Mouse (Mus musculus) MEL (cell line): ENCODE results near the gene Sat2. TPM values are rescaled to one million over a fixed set of nuclear protein-coding genes. Genes with fewer than 3 reads are reported as not detected.

Experiments used
- DNase-seq: peaks from one replicate; pipeline ENCODE4 v3.0.0; 2011; ENCODE audit warnings: low read depth, low spot score
- H3K27ac ChIP-seq: 2 replicates; pipeline ENCODE4 v1.5.1; 2012; ENCODE audit warnings: low read depth, mild to moderate bottlenecking, control low read depth, low read length, moderate library complexity; ENCODE audit not compliant: control insufficient read depth
- H3K27me3 ChIP-seq, 2 experiments: fragments of 150-350 bp in 1 of 2; sonication (generic) in 1 of 2; 2 replicates each; pipeline ENCODE4 v1.6.1; 2012; ENCODE audit warnings: low read length in 2 of 2, mild to moderate bottlenecking in 2 of 2, improper control_type of control experiment in 1 of 2, moderate library complexity in 1 of 2; ENCODE audit not compliant: insufficient read depth in 2 of 2, control insufficient read depth in 1 of 2
- H3K36me3 ChIP-seq, 2 experiments: 2 replicates each; pipeline ENCODE4 v1.6.1; 2012 to 2014; ENCODE audit warnings: low read length in 2 of 2, improper control_type of control experiment in 1 of 2, inconsistent platforms in 1 of 2, mild to moderate bottlenecking in 1 of 2; ENCODE audit not compliant: insufficient read depth in 2 of 2, control insufficient read depth in 1 of 2
- H3K4me1 ChIP-seq, 2 experiments: fragments of 150-350 bp in 1 of 2; sonication (generic) in 1 of 2; 2 replicates each; pipeline ENCODE4 v1.6.1; 2012; ENCODE audit warnings: low read length in 2 of 2, improper control_type of control experiment in 1 of 2, mild to moderate bottlenecking in 1 of 2; ENCODE audit not compliant: insufficient read depth in 2 of 2, control insufficient read depth in 1 of 2
- H3K4me3 ChIP-seq, 2 experiments: fragments of 150-350 bp in 1 of 2; sonication (generic) in 1 of 2; 2 replicates each; pipeline ENCODE4 v1.5.1; 2012; ENCODE audit warnings: low read depth in 2 of 2, low read length in 2 of 2, mild to moderate bottlenecking in 2 of 2, moderate library complexity in 2 of 2, control low read depth in 1 of 2, improper control_type of control experiment in 1 of 2; ENCODE audit not compliant: control insufficient read depth in 1 of 2, insufficient read depth in 1 of 2
- H3K79me2 ChIP-seq: 2 replicates; pipeline ENCODE4 v1.6.1; 2012; ENCODE audit warnings: mild to moderate bottlenecking, low read length, moderate library complexity; ENCODE audit not compliant: control insufficient read depth, poor library complexity, insufficient read depth
- H3K9ac ChIP-seq: 2 replicates; pipeline ENCODE4 v1.6.1; 2012; ENCODE audit warnings: low read depth, mild to moderate bottlenecking, control low read depth, low read length, moderate library complexity; ENCODE audit not compliant: control insufficient read depth, poor library complexity, severe bottlenecking
- H3K9me3 ChIP-seq: fragments of 150-350 bp; sonication (generic); replicated peaks from 2 replicates; pipeline ENCODE4 v1.6.1; 2012; ENCODE audit warnings: mild to moderate bottlenecking, low read length, improper control_type of control experiment, moderate library complexity; ENCODE audit not compliant: insufficient read depth
- BHLHE40 ChIP-seq: IDR thresholded peaks from 2 replicates; pipeline ENCODE4 v1.6.1; 2012; ENCODE audit warnings: low read depth, mild to moderate bottlenecking, inconsistent platforms, low read length, improper control_type of control experiment, borderline replicate concordance
- CHD1 ChIP-seq: IDR thresholded peaks from 2 replicates; pipeline ENCODE4 v1.6.1; 2012; ENCODE audit warnings: low read depth, mild to moderate bottlenecking, inconsistent platforms, low read length, improper control_type of control experiment
- CHD2 ChIP-seq: IDR thresholded peaks from 2 replicates; pipeline ENCODE4 v1.6.1; 2011; ENCODE audit warnings: low read length, improper control_type of control experiment
- CTCF ChIP-seq, 3 experiments: IDR thresholded peaks in 2 of 3; conservative IDR thresholded peaks in 1 of 3; 2 replicates each; pipeline ENCODE4 v1.5.1; 2011 to 2012; ENCODE audit warnings: low read length in 3 of 3, low read depth in 2 of 3, mild to moderate bottlenecking in 2 of 3, improper control_type of control experiment in 1 of 3, inconsistent platforms in 1 of 3, mixed read lengths in 1 of 3, moderate library complexity in 1 of 3; ENCODE audit not compliant: control insufficient read depth in 1 of 3, insufficient read depth in 1 of 3, poor library complexity in 1 of 3, severe bottlenecking in 1 of 3
- E2F4 ChIP-seq: IDR thresholded peaks from 2 replicates; pipeline ENCODE4 v1.6.1; 2011; ENCODE audit warnings: low read depth, low read length, improper control_type of control experiment, borderline replicate concordance
- EP300 ChIP-seq, 2 experiments: IDR thresholded peaks; 2 replicates each; pipeline ENCODE4 v1.6.1; 2011; ENCODE audit warnings: improper control_type of control experiment in 2 of 2, low read length in 2 of 2, low read depth in 1 of 2, mild to moderate bottlenecking in 1 of 2
- ETS1 ChIP-seq: IDR thresholded peaks from 2 replicates; pipeline ENCODE4 v1.6.1; 2012; ENCODE audit warnings: low read depth, mild to moderate bottlenecking, inconsistent platforms, low read length, improper control_type of control experiment, moderate library complexity
- GATA1 ChIP-seq: IDR thresholded peaks from 2 replicates; pipeline ENCODE4 v1.6.1; 2011; ENCODE audit warnings: low read depth, low read length, improper control_type of control experiment
- KAT2A ChIP-seq: conservative IDR thresholded peaks from 2 replicates; pipeline ENCODE4 v1.6.1; 2012; ENCODE audit warnings: low read depth, low read length, improper control_type of control experiment, inconsistent platforms
- MAFK ChIP-seq: IDR thresholded peaks from 2 replicates; pipeline ENCODE4 v1.6.1; 2011; ENCODE audit warnings: low read depth, mild to moderate bottlenecking, low read length, improper control_type of control experiment, borderline replicate concordance
- MAX ChIP-seq: IDR thresholded peaks from 2 replicates; pipeline ENCODE4 v1.6.1; 2011; ENCODE audit warnings: low read length, improper control_type of control experiment
- MAZ ChIP-seq: IDR thresholded peaks from 2 replicates; pipeline ENCODE4 v1.6.1; 2012; ENCODE audit warnings: low read depth, mild to moderate bottlenecking, inconsistent platforms, low read length, improper control_type of control experiment
- MEF2A ChIP-seq: IDR thresholded peaks from 2 replicates; pipeline ENCODE4 v1.6.1; 2014; ENCODE audit warnings: low read depth, mild to moderate bottlenecking, inconsistent platforms, low read length, improper control_type of control experiment; ENCODE audit not compliant: poor library complexity, insufficient replicate concordance, severe bottlenecking; ENCODE audit errors: extremely low read depth
- MXI1 ChIP-seq: IDR thresholded peaks from 2 replicates; pipeline ENCODE4 v1.6.1; 2011; ENCODE audit warnings: mild to moderate bottlenecking, low read depth, low read length, improper control_type of control experiment
- MYB ChIP-seq: IDR thresholded peaks from 2 replicates; pipeline ENCODE4 v1.6.1; 2011; ENCODE audit warnings: mild to moderate bottlenecking, low read depth, low read length, improper control_type of control experiment
- MYC ChIP-seq: IDR thresholded peaks from 2 replicates; pipeline ENCODE4 v1.6.1; 2011; ENCODE audit warnings: low read depth, mild to moderate bottlenecking, low read length, improper control_type of control experiment, moderate library complexity
- NELFE ChIP-seq: IDR thresholded peaks from 2 replicates; pipeline ENCODE4 v1.6.1; 2011; ENCODE audit warnings: low read depth, low read length, improper control_type of control experiment
- NRF1 ChIP-seq: IDR thresholded peaks from 2 replicates; pipeline ENCODE4 v1.6.1; 2014; ENCODE audit warnings: low read depth, mild to moderate bottlenecking, inconsistent platforms, low read length, improper control_type of control experiment, moderate library complexity; ENCODE audit not compliant: poor library complexity, insufficient read depth, severe bottlenecking
- POLR2A ChIP-seq, 2 experiments: IDR thresholded peaks; 2 replicates each; pipeline ENCODE4 v1.6.1; 2011 to 2012; ENCODE audit warnings: low read length in 2 of 2, mild to moderate bottlenecking in 2 of 2, control low read depth in 1 of 2, improper control_type of control experiment in 1 of 2, low read depth in 1 of 2, moderate library complexity in 1 of 2; ENCODE audit not compliant: control insufficient read depth in 1 of 2, insufficient read depth in 1 of 2, poor library complexity in 1 of 2
- POLR2AphosphoS2 ChIP-seq: IDR thresholded peaks from 2 replicates; pipeline ENCODE4 v1.6.1; 2011; ENCODE audit warnings: low read length, improper control_type of control experiment
- RAD21 ChIP-seq: IDR thresholded peaks from 2 replicates; pipeline ENCODE4 v1.6.1; 2011; ENCODE audit warnings: mild to moderate bottlenecking, low read depth, low read length, improper control_type of control experiment
- RCOR1 ChIP-seq: IDR thresholded peaks from 2 replicates; pipeline ENCODE4 v1.6.1; 2012; ENCODE audit warnings: low read depth, mild to moderate bottlenecking, inconsistent platforms, low read length, improper control_type of control experiment
- TBP ChIP-seq: IDR thresholded peaks from 2 replicates; pipeline ENCODE4 v1.8.0; 2011; ENCODE audit warnings: low read depth, low read length, improper control_type of control experiment
- USF2 ChIP-seq, 2 experiments: IDR thresholded peaks; 2 replicates each; pipeline ENCODE4 v1.6.1; 2011 to 2012; ENCODE audit warnings: improper control_type of control experiment in 2 of 2, low read length in 2 of 2, borderline replicate concordance in 1 of 2, inconsistent platforms in 1 of 2, low read depth in 1 of 2, mild to moderate bottlenecking in 1 of 2; ENCODE audit not compliant: insufficient read depth in 1 of 2
- ZC3H11A ChIP-seq: IDR thresholded peaks from 2 replicates; pipeline ENCODE4 v1.6.1; 2012; ENCODE audit warnings: low read depth, mild to moderate bottlenecking, inconsistent platforms, low read length, improper control_type of control experiment
- ZMIZ1 ChIP-seq: IDR thresholded peaks from 2 replicates; pipeline ENCODE4 v1.6.1; 2012; ENCODE audit warnings: low read depth, mild to moderate bottlenecking, inconsistent platforms, low read length, improper control_type of control experiment, moderate library complexity
- ZNF384 ChIP-seq: IDR thresholded peaks from 2 replicates; pipeline ENCODE4 v1.6.1; 2012; ENCODE audit warnings: low read depth, mild to moderate bottlenecking, inconsistent platforms, low read length, improper control_type of control experiment
- polyA plus RNA-seq, 2 experiments: library from polyadenylated mRNA; stranded (reverse) in 1 of 2; unstranded in 1 of 2; fragments of >175 nt in 1 of 2; fragments of >200 nt in 1 of 2; gene quantifications; 2 replicates each; pipeline versions ENCODE4 v1.2.1 to v1.2.4; 2012; ENCODE audit warnings: low replicate concordance in 2 of 2, low read depth in 1 of 2; ENCODE audit not compliant: insufficient read length in 2 of 2, insufficient read depth in 1 of 2, missing spikeins in 1 of 2
- total RNA-seq: library from RNA; depleted of rRNA; stranded (reverse); fragments of 300-350 nt; gene quantifications from 2 replicates; pipeline ENCODE4 v1.2.3, GENCODE M21; 2012

Sat2 gene
- total and polyA plus RNA-seq, 3 experiments = not detected

DNA sequence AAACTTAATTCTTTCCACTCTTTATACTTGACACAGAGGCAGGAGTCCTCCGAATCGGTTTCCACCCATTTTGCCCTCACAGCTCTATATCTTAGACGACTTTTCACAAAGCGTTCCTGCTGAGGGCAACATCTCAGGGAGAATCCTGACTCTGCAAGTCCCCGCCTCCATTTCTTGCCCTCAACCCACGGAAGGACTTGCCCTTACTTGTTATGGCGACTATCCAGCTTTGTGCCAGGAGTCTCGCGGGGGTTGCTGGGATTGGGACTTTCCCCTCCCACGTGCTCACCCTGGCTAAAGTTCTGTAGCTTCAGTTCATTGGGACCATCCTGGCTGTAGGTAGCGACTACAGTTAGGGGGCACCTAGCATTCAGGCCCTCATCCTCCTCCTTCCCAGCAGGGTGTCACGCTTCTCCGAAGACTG is 41.7 kb upstream of the Sat2 start, which contains the start of the genes Wrap53 and Trp53 (continued):
- peak; percentile 53; the same call in 1 of the 2 replicates for TF ChIP-seq BHLHE40

DNA sequence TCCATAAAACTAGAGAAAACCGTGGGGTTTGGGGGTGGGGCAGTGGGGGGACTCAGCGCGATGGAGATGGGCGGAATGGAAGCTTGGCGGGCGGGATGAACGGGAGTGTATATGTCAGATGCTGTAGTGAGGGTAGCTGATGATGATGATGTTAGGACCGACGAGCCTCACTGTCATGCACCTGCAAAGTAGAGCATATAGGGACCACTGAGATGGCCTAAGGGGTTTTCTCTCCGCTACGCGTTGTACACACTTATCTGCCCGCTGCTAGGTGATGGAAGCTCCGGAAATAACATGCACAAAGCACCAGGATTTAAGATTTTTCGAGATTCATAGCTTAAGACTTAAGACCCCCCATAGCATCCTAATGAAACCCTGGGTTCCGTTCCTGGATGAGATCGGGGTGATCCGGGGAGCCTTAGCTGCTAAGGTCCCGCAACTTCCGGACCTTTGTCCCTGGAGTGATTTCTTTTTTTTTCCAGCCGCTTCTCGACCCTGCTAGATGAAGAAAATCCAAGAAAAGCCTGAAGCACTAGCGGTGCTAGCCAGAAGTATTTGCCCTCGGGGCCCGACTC is 41.2 kb upstream of the Sat2 start:
- peaks cover 69% of the 10 kb centered on the region for H3K79me2 ChIP-seq
- DNase-seq = no peak
- no peaks in the 10 kb centered on the region for H3K27me3 ChIP-seq
- H3K4me1 ChIP-seq = peaks cover 7 to 43% of the 10 kb centered on the region in 2 experiments
- H3K27ac ChIP-seq = peak overlapping the region; percentile 94
- peak overlapping the region; percentile 94 for H3K9ac ChIP-seq
- no peaks in the 10 kb centered on the region for H3K9me3 ChIP-seq
- H3K36me3 ChIP-seq = peaks cover 0 to 38% of the 10 kb centered on the region in 2 experiments; a peak in 2 of 4 replicates
- peak overlapping the region; percentile 82 to 91 for H3K4me3 ChIP-seq
- 0 out of 4 replicates have a peak, but pooled peaks of 1 of the 2 experiments have one; percentile 35 for TF ChIP-seq EP300 (IDR thresholded peaks at IDR 0.05; ENCODE audit: low read depth in 1 of 2, low read length in 2 of 2)
- TF ChIP-seq MYB = no peak
- peak; percentile 98; the same call in 1 of the 2 replicates for TF ChIP-seq CHD1
- TF ChIP-seq CHD2 = no peak
- peak; percentile 1; the same call in 1 of the 2 replicates for TF ChIP-seq POLR2AphosphoS2
- TF ChIP-seq ZMIZ1 = no peak

DNA sequence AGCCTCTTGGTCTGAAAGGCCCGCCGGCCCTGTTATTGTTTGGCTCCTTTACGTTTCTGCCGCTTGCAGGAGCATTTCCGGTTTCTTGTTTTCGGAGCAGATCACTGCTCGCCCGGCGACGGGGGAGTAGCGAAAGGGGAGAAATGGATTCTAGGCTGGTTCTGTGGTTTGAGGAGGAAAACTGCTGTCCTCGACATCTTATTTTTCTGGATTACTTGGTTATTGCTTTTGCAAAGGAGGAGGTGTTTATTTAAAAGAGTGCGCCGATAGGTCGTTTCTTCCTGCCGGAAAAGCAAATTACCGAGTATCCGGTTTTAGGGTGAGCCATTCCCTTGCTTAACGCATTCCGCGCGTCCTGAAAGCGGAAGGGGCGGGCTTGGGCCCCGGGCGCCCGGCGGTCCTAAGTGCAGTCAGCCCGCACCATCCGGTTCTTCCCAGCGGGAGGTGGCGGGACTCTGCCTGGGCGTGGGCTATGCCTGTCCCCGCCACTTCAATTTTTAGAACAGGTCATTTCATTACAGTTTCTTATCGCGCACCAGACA is 40.6 kb upstream of the Sat2 start:
- peak; percentile 99 for DNase-seq
- Histone ChIP-seq H3K9ac (peak overlapping the region; percentile 94), H3K36me3 (peaks cover 0 to 41% of the 10 kb centered on the region in 2 experiments; a peak in 2 of 4 replicates), H3K27me3 (no peaks in the 10 kb centered on the region), H3K9me3 (no peaks in the 10 kb centered on the region), H3K4me1 (peaks cover 9 to 46% of the 10 kb centered on the region in 2 experiments), H3K79me2 (peaks cover 72% of the 10 kb centered on the region), H3K4me3 (peak overlapping the region; percentile 82 to 91), H3K27ac (peak overlapping the region; percentile 94)
- peak; percentile 43; the same call in 1 of the 2 replicates for TF ChIP-seq GATA1
- TF ChIP-seq ETS1 = peak; percentile 24; the same call in 1 of the 2 replicates
- TF ChIP-seq KAT2A = peak; percentile 27; the same call in 1 of the 2 replicates
- TF ChIP-seq E2F4 = peak; percentile 79; the same call in 1 of the 2 replicates
- no peak for TF ChIP-seq USF2 (IDR thresholded peaks at IDR 0.05; ENCODE audit: borderline replicate concordance in 1 of 2, insufficient read depth in 1 of 2, low read depth in 1 of 2, low read length in 2 of 2)
- no peak for TF ChIP-seq MAFK
- TF ChIP-seq MYC = peak; percentile 61; the same call in 1 of the 2 replicates
- TF ChIP-seq MAX = peak; percentile 39; the same call in 1 of the 2 replicates
- peak in 1 of 2 experiments; percentile 73; a peak in 2 of 4 replicates for TF ChIP-seq POLR2A (IDR thresholded peaks at IDR 0.05; ENCODE audit: control insufficient read depth in 1 of 2, insufficient read depth in 1 of 2, low read depth in 1 of 2, low read length in 2 of 2, poor library complexity in 1 of 2)
- peak; percentile 42; the same call in 1 of the 2 replicates for TF ChIP-seq NELFE
- no peak for TF ChIP-seq RCOR1
- no peak for TF ChIP-seq RAD21
- TF ChIP-seq CTCF (IDR thresholded peaks at IDR 0.05 in 2 of 3, conservative IDR thresholded peaks at IDR 0.05 in 1 of 3; ENCODE audit: control insufficient read depth in 1 of 3, insufficient read depth in 1 of 3, low read depth in 2 of 3, low read length in 3 of 3, poor library complexity in 1 of 3, severe bottlenecking in 1 of 3) = no peak
- TF ChIP-seq MEF2A = no peak
- peak; percentile 82 for TF ChIP-seq TBP
- TF ChIP-seq POLR2AphosphoS2 = no peak; the same call in 1 of the 2 replicates
- peak; percentile 47; the same call in 1 of the 2 replicates for TF ChIP-seq MXI1
- TF ChIP-seq CHD2 = no peak
- TF ChIP-seq ZC3H11A = no peak
- no peak for TF ChIP-seq MAZ
- TF ChIP-seq NRF1 = peak; percentile 26; the same call in 1 of the 2 replicates
- 0 out of 2 replicates have a peak, but pooled peaks have one; percentile 45 for TF ChIP-seq ZNF384
